In the genomic region with DNA sequence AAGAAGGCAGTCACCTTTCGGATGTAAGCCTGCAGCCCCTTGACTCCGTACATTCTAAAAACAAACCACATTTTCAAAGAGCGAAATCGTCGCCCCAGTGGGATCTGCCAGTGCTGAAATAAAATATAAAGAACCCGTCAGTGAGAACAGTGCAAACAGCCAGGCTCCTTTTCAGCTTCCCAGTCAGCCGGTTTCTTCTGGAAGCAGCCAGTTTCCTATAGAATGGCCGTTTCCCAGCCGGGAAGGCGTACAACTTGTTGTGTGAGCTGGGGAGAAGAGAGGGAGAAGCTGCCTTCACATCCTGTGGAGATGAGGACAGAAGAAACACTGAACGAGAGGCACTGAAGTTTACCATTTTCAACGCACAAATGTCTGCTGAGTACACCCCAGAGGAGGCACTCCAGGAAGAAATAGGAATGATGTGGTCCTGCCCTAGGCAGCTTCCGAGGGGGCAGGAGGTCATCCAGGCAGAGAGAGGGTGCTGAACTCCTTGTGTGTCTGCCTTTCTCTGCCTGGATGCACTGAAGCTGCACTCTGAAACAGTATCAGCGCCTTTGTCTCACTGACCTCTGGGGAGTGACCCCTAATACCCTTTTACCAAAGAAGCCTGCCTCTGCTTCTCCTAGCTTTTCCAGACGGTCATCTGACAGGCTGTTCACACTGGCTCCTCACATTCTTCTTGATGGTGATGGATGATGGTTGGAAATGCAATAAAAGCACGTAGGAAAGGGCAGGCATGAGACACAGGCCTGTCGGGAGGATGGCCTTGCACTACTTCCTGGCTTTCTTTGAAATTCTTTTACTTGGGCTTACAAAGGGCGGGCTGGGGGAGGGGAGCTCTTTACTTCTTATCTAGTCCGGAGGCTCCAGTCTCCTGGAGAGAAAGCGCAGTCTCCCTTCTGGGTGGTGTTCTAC, we compare ENCODE assay signal across 9 mouse cellular contexts. TPM values are rescaled to one million over a fixed set of nuclear protein-coding genes. Genes with fewer than 3 reads are reported as not detected.
DNase-seq lines count a peak whose midpoint lies in the region; ATAC-seq lines count a peak whose summit lies in the region.
"Had no signal": no experiment of that assay in that cellular context is flagged by ENCODE, and none has a peak within 500 bp of the region (broad histone marks: within the 10 kb centered on the region; RNA-seq: fewer than 3 reads in every experiment).

No protein-coding gene starts in this region.

- H3K4me1 ChIP-seq in forebrain, embryonic 10.5 days, result peaks cover 69% of the 10 kb centered on the region
- peaks cover 61% of the 10 kb centered on the region for H3K4me1 ChIP-seq in limb, embryonic 12.5 days (replicated peaks)
- H3K4me1 ChIP-seq in stomach, embryonic 15.5 days, result peaks cover 42% of the 10 kb centered on the region

- DNase-seq in ovary, postnatal 36 days (ENCODE audit: low spot score), result peak; percentile 23
- no peak for DNase-seq in ovary, adult 18-20 months (ENCODE audit: low spot score)
- DNase-seq in forebrain, embryonic 10.5 days (ENCODE audit: extremely low spot score, low spot score), result peak; percentile 74
- no peak for DNase-seq in gastrocnemius, postnatal 14 days
- no peak for DNase-seq in natural killer cell, adult 2 months (ENCODE audit: low spot score in 2 of 2)

- peak overlapping the region; percentile 15; the same call in 1 of the 2 replicates for H3K4me3 ChIP-seq in forebrain, embryonic 10.5 days
- H3K4me3 ChIP-seq in limb, embryonic 12.5 days (replicated peaks), result no peak overlapping the region
- no peak overlapping the region for H3K4me3 ChIP-seq in stomach, embryonic 15.5 days (replicated peaks)
- H3K4me3 ChIP-seq: megakaryocyte, embryonic 14.5 days had no signal

- H3K9me3 ChIP-seq in forebrain, embryonic 10.5 days, result no peaks in the 10 kb centered on the region
- no peaks in the 10 kb centered on the region for H3K9me3 ChIP-seq in limb, embryonic 12.5 days
- no peaks in the 10 kb centered on the region for H3K9me3 ChIP-seq in stomach, embryonic 15.5 days
- H3K9me3 ChIP-seq: megakaryocyte, embryonic 14.5 days had no signal

- H3K36me3 ChIP-seq in forebrain, embryonic 10.5 days (replicated peaks), result no peaks in the 10 kb centered on the region
- H3K36me3 ChIP-seq in limb, embryonic 12.5 days, result no peaks in the 10 kb centered on the region
- H3K36me3 ChIP-seq in stomach, embryonic 15.5 days, result no peaks in the 10 kb centered on the region

- H3K9ac ChIP-seq in limb, embryonic 12.5 days (replicated peaks), result peak overlapping the region; percentile 53
- H3K9ac ChIP-seq in stomach, embryonic 15.5 days, result no peak overlapping the region; the same call in 1 of the 2 replicates

- peaks cover 32% of the 10 kb centered on the region for H3K27me3 ChIP-seq in forebrain, embryonic 10.5 days (ENCODE audit: poor library complexity, severe bottlenecking)
- H3K27me3 ChIP-seq in limb, embryonic 12.5 days, result no peaks in the 10 kb centered on the region
- no peaks in the 10 kb centered on the region for H3K27me3 ChIP-seq in stomach, embryonic 15.5 days (replicated peaks)

- ATAC-seq in limb, embryonic 12.5 days (ENCODE audit: insufficient number of reproducible peaks, insufficient read depth, low FRiP score, low TSS enrichment, low read depth), result 0 out of 2 replicates have a peak, but pooled peaks have one; percentile 12
- no peak; the same call in 1 of the 2 replicates for ATAC-seq in stomach, embryonic 15.5 days (ENCODE audit: insufficient read depth, low FRiP score, low read depth)
- no peak for ATAC-seq in granulocyte monocyte progenitor cell, adult 5-6 weeks (replicated peaks; ENCODE audit: poor library complexity, severe bottlenecking)

- 3% methylated on average over 20 of the region's 20 CpGs for WGBS in forebrain, embryonic 10.5 days
- WGBS in limb, embryonic 12.5 days, result 9% methylated on average over 20 of the region's 20 CpGs
- 22% methylated on average over 20 of the region's 20 CpGs for WGBS in stomach, embryonic 15.5 days

- intact Hi-C loops in gastrocnemius, postnatal 14 days (cut with DNase I; ENCODE audit: low total_unique reads), result loop anchor here (5.0 kb wide), 1 partner anchor 150 kb away; no protein-coding TSS in a partner anchor

- H3K4me2 ChIP-seq in limb, embryonic 12.5 days, result peak overlapping the region; percentile 28
- 0 out of 2 replicates have a peak overlapping the region, but pooled peaks have one; percentile 24 for H3K4me2 ChIP-seq in stomach, embryonic 15.5 days

- H3K27ac ChIP-seq in forebrain, embryonic 10.5 days, result peak overlapping the region; percentile 93
- H3K27ac ChIP-seq in limb, embryonic 12.5 days, result peak overlapping the region; percentile 98
- H3K27ac ChIP-seq in stomach, embryonic 15.5 days, result peak overlapping the region; percentile 96

RNA-seq across cellular contexts. Expression of a gene that starts 13.7 kb away (rescaled TPM):
- 101 and 114 TPM in 2 replicates for polyA plus RNA-seq in forebrain, embryonic 10.5 days (2016; fragmentation: Nextera tagmentation; extraction: Ambion mirVana)
- polyA plus RNA-seq in limb, embryonic 12.5 days (2016; fragmentation: Nextera tagmentation; extraction: Ambion mirVana), result 74.5 and 78.1 TPM in 2 replicates
- 54.1 and 54.4 TPM in 2 replicates for polyA plus RNA-seq in stomach, embryonic 15.5 days (2015; fragmentation: Nextera tagmentation; extraction: Ambion mirVana)
- 1 to 10 TPM; 1.5 to 2.9 TPM for total RNA-seq in gastrocnemius, postnatal 14 days (2021)
- total RNA-seq in granulocyte monocyte progenitor cell, adult 5-6 weeks (2014; fragmentation: Nextera tagmentation), result 43.8 and 51.2 TPM in 2 replicates
- total RNA-seq in granulocyte monocyte progenitor cell, adult 5-6 weeks (2017), result 93.0 and 100 TPM in 2 replicates

Comparison
In these comparisons a context has a peak if more than half of its experiments do, and no peak if none do; other contexts are left out.
1. DNase-seq: peak in ovary, postnatal 36 days (single experiment) and forebrain, embryonic 10.5 days (single experiment); none in ovary, adult 18-20 months (single experiment), gastrocnemius, postnatal 14 days (single experiment) and natural killer cell, adult 2 months (0 of 2).
2. Peak in every context shown above with its lines, with median percentiles within 50 percentile points of each other: H3K27ac ChIP-seq.